Mouse (Mus musculus) embryonic facial prominence, embryonic 15.5 days (tissue): ENCODE data around the gene Dync1li2. TPM values are rescaled to one million over a fixed set of nuclear protein-coding genes. Genes with fewer than 3 reads are reported as not detected.

Experiments
- ATAC-seq: fragments of 200-750 bp; cut with Nextera tagmentation; 2 replicates; pipeline ENCODE4 v1.8.0; 2017; ENCODE audit warnings: low read depth, moderate TSS enrichment; ENCODE audit not compliant: insufficient number of reproducible peaks, low FRiP score, low TSS enrichment
- H3K27ac ChIP-seq: fragments of 300-500 bp; sonication (generic); replicated peaks from 2 replicates; pipeline ENCODE4 v1.5.1; 2015; ENCODE audit warnings: mild to moderate bottlenecking, inconsistent platforms
- H3K27me3 ChIP-seq: fragments of 300-500 bp; sonication (generic); 2 replicates; pipeline ENCODE4 v1.6.1; 2015; ENCODE audit warnings: inconsistent platforms
- H3K36me3 ChIP-seq: fragments of 300-500 bp; sonication (generic); 2 replicates; pipeline ENCODE4 v1.6.1; 2015; ENCODE audit warnings: mild to moderate bottlenecking, inconsistent platforms
- H3K4me1 ChIP-seq: fragments of 300-500 bp; sonication (generic); 2 replicates; pipeline ENCODE4 v1.6.1; 2015; ENCODE audit warnings: inconsistent platforms
- H3K4me2 ChIP-seq: fragments of 300-500 bp; sonication (generic); replicated peaks from 2 replicates; pipeline ENCODE4 v1.6.1; 2015; ENCODE audit warnings: mild to moderate bottlenecking, inconsistent platforms
- H3K4me3 ChIP-seq: fragments of 300-500 bp; sonication (generic); replicated peaks from 2 replicates; pipeline ENCODE4 v1.5.1; 2015; ENCODE audit warnings: mild to moderate bottlenecking, inconsistent platforms
- H3K9ac ChIP-seq: fragments of 300-500 bp; sonication (generic); 2 replicates; pipeline ENCODE4 v1.6.1; 2015; ENCODE audit warnings: inconsistent platforms
- H3K9me3 ChIP-seq: fragments of 300-500 bp; sonication (generic); replicated peaks from 2 replicates; pipeline ENCODE4 v1.6.1; 2016; ENCODE audit warnings: inconsistent platforms
- WGBS: fragments of 180-500 bp; shearing (Covaris S2); methylation state at CpG from one replicate; pipeline ENCODE4 v1.1.7; 2015; 5-methylcytosine and 5-hydroxymethylcytosine counted together
- polyA plus RNA-seq: library from polyadenylated mRNA; unstranded; fragments of >200 nt; fragmentation: Nextera tagmentation; extraction: Ambion mirVana; gene quantifications from 2 replicates; pipeline ENCODE4 v1.2.1, GENCODE M21; 2015

Gene Dync1li2
- polyA plus RNA-seq, 1 experiment from 2014 or later = 63.0 TPM

- Histone ChIP-seq H3K9me3 (no peaks in the 10 kb centered on the region), H3K27ac (no peak overlapping the region), H3K36me3 (peaks cover 19% of the 10 kb centered on the region), H3K4me1 (peaks cover 3% of the 10 kb centered on the region; the same call in 1 of the 2 replicates), H3K27me3 (no peaks in the 10 kb centered on the region), H3K4me2 (no peak overlapping the region), H3K9ac (no peak overlapping the region), H3K4me3 (no peak overlapping the region)
- WGBS = 61% methylated on average over 3 of the region's 3 CpGs
- ATAC-seq = no peak
These were observed 28.6 kb downstream of the Dync1li2 start for GRCm38 (mm10) chr8:104414204-104414603.

- Histone ChIP-seq H3K9ac (no peak overlapping the region), H3K4me2 (no peak overlapping the region), H3K9me3 (no peaks in the 10 kb centered on the region), H3K4me3 (no peak overlapping the region), H3K36me3 (peaks cover 16% of the 10 kb centered on the region), H3K4me1 (peaks cover 3% of the 10 kb centered on the region; the same call in 1 of the 2 replicates), H3K27ac (no peak overlapping the region), H3K27me3 (no peaks in the 10 kb centered on the region)
- WGBS = 71% methylated on average over 4 of the region's 4 CpGs
- ATAC-seq = no peak
These were observed 29.1 kb downstream of the Dync1li2 start for GRCm38 (mm10) chr8:104413770-104414169.

- WGBS = 44% methylated on average over 7 of the region's 7 CpGs
- no peak overlapping the region for H3K4me3 ChIP-seq
- no peak overlapping the region for H3K27ac ChIP-seq
- no peak overlapping the region for H3K4me2 ChIP-seq
- ATAC-seq = no peak
- no peaks in the 10 kb centered on the region for H3K9me3 ChIP-seq
- H3K36me3 ChIP-seq = peaks cover 11% of the 10 kb centered on the region
- H3K4me1 ChIP-seq = peaks cover 3% of the 10 kb centered on the region; the same call in 1 of the 2 replicates
- no peaks in the 10 kb centered on the region for H3K27me3 ChIP-seq
- H3K9ac ChIP-seq = no peak overlapping the region
These were observed 29.9 kb downstream of the Dync1li2 start for GRCm38 (mm10) chr8:104412805-104413532.

GRCm38 (mm10) chr8:104411972-104412371 lies 30.9 kb downstream of the Dync1li2 start:
- 84% methylated on average over 3 of the region's 3 CpGs for WGBS
- peaks cover 3% of the 10 kb centered on the region; the same call in 1 of the 2 replicates for H3K4me1 ChIP-seq
- no peak for ATAC-seq
- no peaks in the 10 kb centered on the region for H3K27me3 ChIP-seq
- no peak overlapping the region for H3K9ac ChIP-seq
- no peaks in the 10 kb centered on the region for H3K9me3 ChIP-seq
- peaks cover under 1% of the 10 kb centered on the region for H3K36me3 ChIP-seq
- H3K4me3 ChIP-seq = no peak overlapping the region
- H3K27ac ChIP-seq = no peak overlapping the region
- no peak overlapping the region for H3K4me2 ChIP-seq

GRCm38 (mm10) chr8:104411468-104411867 lies 31.4 kb downstream of the Dync1li2 start:
- Histone ChIP-seq H3K4me2 (no peak overlapping the region), H3K9ac (no peak overlapping the region), H3K4me1 (peaks cover 3% of the 10 kb centered on the region; the same call in 1 of the 2 replicates), H3K27ac (no peak overlapping the region), H3K27me3 (no peaks in the 10 kb centered on the region), H3K36me3 (no peaks in the 10 kb centered on the region), H3K9me3 (no peaks in the 10 kb centered on the region), H3K4me3 (no peak overlapping the region)
- ATAC-seq = no peak
- 85% methylated on average over 3 of the region's 3 CpGs for WGBS

- Histone ChIP-seq H3K4me3 (no peak overlapping the region), H3K36me3 (no peaks in the 10 kb centered on the region), H3K4me2 (no peak overlapping the region), H3K9ac (no peak overlapping the region), H3K9me3 (no peaks in the 10 kb centered on the region), H3K4me1 (peaks cover 3% of the 10 kb centered on the region; the same call in 1 of the 2 replicates), H3K27ac (no peak overlapping the region), H3K27me3 (no peaks in the 10 kb centered on the region)
- WGBS = 46% methylated on average over 7 of the region's 7 CpGs
- ATAC-seq = no peak
These were observed 32.1 kb downstream of the Dync1li2 start for GRCm38 (mm10) chr8:104410628-104411273.

GRCm38 (mm10) chr8:104408328-104409110 lies 34.3 kb downstream of the Dync1li2 start:
- Histone ChIP-seq H3K27ac (no peak overlapping the region), H3K9me3 (no peaks in the 10 kb centered on the region), H3K27me3 (no peaks in the 10 kb centered on the region), H3K9ac (no peak overlapping the region), H3K36me3 (no peaks in the 10 kb centered on the region), H3K4me1 (peaks cover under 1% of the 10 kb centered on the region; the same call in 1 of the 2 replicates), H3K4me2 (no peak overlapping the region), H3K4me3 (no peak overlapping the region)
- ATAC-seq = no peak
- WGBS = 74% methylated on average over 7 of the region's 7 CpGs

- no peak overlapping the region for H3K9ac ChIP-seq
- H3K4me3 ChIP-seq = no peak overlapping the region
- H3K4me2 ChIP-seq = no peak overlapping the region
- ATAC-seq = no peak
- no peaks in the 10 kb centered on the region for H3K36me3 ChIP-seq
- 76% methylated on average over 6 of the region's 6 CpGs for WGBS
- H3K4me1 ChIP-seq = no peaks in the 10 kb centered on the region; the same call in 1 of the 2 replicates
- no peaks in the 10 kb centered on the region for H3K9me3 ChIP-seq
- no peaks in the 10 kb centered on the region for H3K27me3 ChIP-seq
- H3K27ac ChIP-seq = no peak overlapping the region
These were observed 36.3 kb downstream of the Dync1li2 start for GRCm38 (mm10) chr8:104406340-104407128.

- ATAC-seq = no peak
- Histone ChIP-seq H3K36me3 (no peaks in the 10 kb centered on the region), H3K27ac (no peak overlapping the region)
These were observed 37.2 kb downstream of the Dync1li2 start for GRCm38 (mm10) chr8:104405430-104406187.

GRCm38 (mm10) chr8:104403596-104403995 lies 39.3 kb downstream of the Dync1li2 start:
- ATAC-seq = no peak
- WGBS = 61% methylated on average over 3 of the region's 3 CpGs
- H3K27ac ChIP-seq = no peak overlapping the region
- H3K4me2 ChIP-seq = no peak overlapping the region
- no peaks in the 10 kb centered on the region for H3K36me3 ChIP-seq
- H3K9me3 ChIP-seq = no peaks in the 10 kb centered on the region
- no peaks in the 10 kb centered on the region; the same call in 1 of the 2 replicates for H3K4me1 ChIP-seq
- no peak overlapping the region for H3K9ac ChIP-seq
- no peak overlapping the region for H3K4me3 ChIP-seq
- no peaks in the 10 kb centered on the region for H3K27me3 ChIP-seq

More at GRCm38 (mm10) chr8:104405430-104406187, 37.2 kb downstream of the Dync1li2 start:
- H3K9me3 ChIP-seq = no peaks in the 10 kb centered on the region
- no peak overlapping the region for H3K4me2 ChIP-seq
- 56% methylated on average over 15 of the region's 15 CpGs for WGBS
- H3K27me3 ChIP-seq = no peaks in the 10 kb centered on the region
- no peaks in the 10 kb centered on the region; the same call in 1 of the 2 replicates for H3K4me1 ChIP-seq
- H3K4me3 ChIP-seq = no peak overlapping the region
- H3K9ac ChIP-seq = no peak overlapping the region
